Mouse (Mus musculus) brain, embryonic 14.5 days (tissue): ENCODE measurements at regions not wholly inside any gene's neighbourhood (a gene's known extent, or its start where the extent isn't known, plus 50 kb on each side); places are given as distances from the start of the nearest gene placed in this dataset.

Source experiments
- CTCF ChIP-seq: fragments of 200-500 bp; IDR thresholded peaks from 2 replicates; pipeline ENCODE4 v1.5.1; 2012; ENCODE audit warnings: inconsistent platforms, mild to moderate bottlenecking, moderate library complexity, borderline replicate concordance; ENCODE audit not compliant: insufficient read depth, insufficient read length; ENCODE audit errors: extremely low read depth
- POLR2A ChIP-seq: fragments of 200-500 bp; IDR thresholded peaks from 2 replicates; pipeline ENCODE4 v1.6.1; 2012; ENCODE audit warnings: mild to moderate bottlenecking, inconsistent platforms, borderline replicate concordance; ENCODE audit not compliant: poor library complexity, insufficient read depth, insufficient read length, severe bottlenecking; ENCODE audit errors: extremely low read depth

DNA sequence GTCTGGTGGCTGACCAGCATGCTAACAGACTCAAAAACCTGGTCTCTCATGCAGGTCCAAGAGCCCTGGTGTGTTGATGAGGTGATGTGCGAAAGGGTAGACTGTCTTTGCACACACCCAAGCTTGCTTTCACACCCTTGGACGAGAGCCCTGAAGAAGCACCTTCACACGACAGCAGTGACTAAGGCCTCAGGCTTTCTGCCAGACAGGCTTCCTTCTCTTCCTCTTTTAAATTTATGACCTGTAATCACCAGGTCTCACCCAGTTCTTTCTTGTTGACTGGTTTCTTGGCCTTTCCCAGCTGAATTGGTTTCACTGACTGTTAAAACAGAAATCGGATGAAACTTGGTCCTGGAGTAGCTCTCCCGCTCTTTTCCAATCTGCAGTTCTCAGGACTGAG lies 210.5 kb upstream of the Egln3 start:
- TF ChIP-seq POLR2A (no peak), CTCF (no peak)
